Mouse (Mus musculus) activated CD4-positive, CD25-positive, alpha-beta regulatory T cell (primary cell): ENCODE results near the gene Rnf44. TPM values are rescaled to one million over a fixed set of nuclear protein-coding genes. Genes with fewer than 3 reads are reported as not detected.

Source experiments
- polyA plus RNA-seq, 2 experiments: library from polyadenylated mRNA; unstranded; fragments of 100-300 nt; shearing (Covaris generic); gene quantifications; one replicate each; pipeline ENCODE4 v1.2.1; 2017

Gene Rnf44
- polyA plus RNA-seq: 10 to 100 TPM; 48.4 to 92.0 TPM

DNA sequence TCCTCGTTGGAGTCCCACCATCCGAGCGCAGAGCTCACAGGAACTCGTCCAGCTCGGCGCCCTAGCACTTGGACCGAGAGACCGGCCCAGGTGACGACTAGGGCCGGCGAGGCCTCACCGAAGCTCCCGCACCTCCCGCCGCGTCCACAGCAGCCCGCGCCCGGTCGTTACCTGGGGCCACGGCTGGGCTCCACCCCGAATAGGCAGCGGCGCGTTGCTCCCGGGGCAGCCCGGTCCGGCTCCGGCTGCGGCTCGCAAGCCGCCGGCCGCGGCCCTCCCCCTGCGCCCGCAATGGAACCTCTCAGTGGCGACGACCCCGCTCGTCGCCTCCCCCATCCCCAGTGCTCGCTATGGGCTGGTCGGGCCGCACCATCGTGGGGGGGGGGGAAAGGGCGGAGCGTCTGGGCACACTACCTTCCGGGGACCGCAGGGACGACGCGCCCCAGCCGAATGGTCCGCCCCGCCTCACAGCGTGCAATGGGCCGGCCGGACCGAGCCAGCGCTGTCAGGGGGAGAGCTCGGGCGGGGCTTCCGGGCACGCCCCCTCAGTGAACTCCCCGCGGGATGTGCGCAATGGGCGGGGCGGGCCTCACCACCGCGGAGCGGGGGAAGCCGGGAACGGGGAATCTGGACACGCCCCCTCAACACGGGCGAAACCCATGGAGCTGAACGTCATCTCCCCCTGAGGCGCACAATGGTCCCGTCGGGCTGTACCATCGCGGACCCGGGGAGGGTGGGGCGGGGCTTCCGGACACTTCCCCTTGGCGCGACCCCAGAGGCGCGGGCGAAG is at the start of gene Rnf44:
TSS of gene Rnf44 (minus strand) at position 350 of the 790 bp plus-strand sequence.

DNA sequence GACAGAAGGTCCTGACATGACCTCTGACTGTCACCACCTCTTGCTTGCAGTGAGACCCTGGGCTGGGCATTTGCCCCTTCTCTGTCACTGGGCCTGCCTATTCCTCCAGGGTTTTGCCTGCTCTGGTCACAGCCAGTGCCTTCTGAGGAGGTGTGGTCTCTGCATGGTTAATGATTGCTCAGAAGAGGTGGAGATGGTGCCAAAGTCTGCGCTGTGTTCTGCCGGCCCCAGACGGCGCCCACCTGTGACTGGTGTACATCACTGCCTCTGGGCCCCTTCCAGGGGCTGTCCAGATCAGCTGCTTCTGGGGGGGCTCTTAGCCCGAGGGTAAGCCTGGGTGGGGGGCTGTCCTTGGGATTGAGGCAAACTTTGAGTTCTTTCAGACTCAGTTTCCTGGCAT is 7.5 kb upstream of the Rnf44 start, which contains the start of gene Cdhr2:
TSS of gene Cdhr2 (plus strand) at position 219 of the 400 bp plus-strand sequence.

Other genes with a start within 250 kb of the Rnf44 start
- gene Thoc3, start 225.1 kb downstream of the Rnf44 start, polyA plus RNA-seq: 10 to 100 TPM; 40.7 to 55.1 TPM
- gene Simc1, start 190.1 kb downstream of the Rnf44 start, polyA plus RNA-seq: 10 to 100 TPM; 13.0 to 15.0 TPM
- gene 4833439L19Rik, start 128.5 kb downstream of the Rnf44 start, polyA plus RNA-seq: 10 to 100 TPM; 73.7 to 84.8 TPM
- gene Arl10, start 118.9 kb downstream of the Rnf44 start, polyA plus RNA-seq: 1 to 10 TPM; 4.5 to 7.9 TPM
- gene Nop16, start 103.8 kb downstream of the Rnf44 start, polyA plus RNA-seq: 10 to 100 TPM; 34.2 to 64.2 TPM
- gene Higd2a, start 103.7 kb downstream of the Rnf44 start, polyA plus RNA-seq: 100 to 1,000 TPM; 201 to 236 TPM
- 10 to 100 TPM; 20.5 to 59.0 TPM for gene Cltb, start 82.6 kb downstream of the Rnf44 start, polyA plus RNA-seq
- gene Faf2, start 72.1 kb downstream of the Rnf44 start, polyA plus RNA-seq: 10 to 100 TPM; 65.1 to 66.9 TPM
- gene Cdhr2, start 7.6 kb upstream of the Rnf44 start, polyA plus RNA-seq: under 1 TPM in 1 of 2 experiments, not detected in 1; 0.09 TPM
- under 1 TPM in 1 of 2 experiments, not detected in 1; 0.04 TPM for gene Gprin1, start 56.0 kb upstream of the Rnf44 start, polyA plus RNA-seq
- gene Sncb, start 72.7 kb upstream of the Rnf44 start, polyA plus RNA-seq: under 1 TPM in 1 of 2 experiments, not detected in 1; 0.45 TPM
- gene Eif4e1b, start 90.1 kb upstream of the Rnf44 start, polyA plus RNA-seq: not detected
- gene Tspan17, start 95.5 kb upstream of the Rnf44 start, polyA plus RNA-seq: 1 to 10 TPM; 3.3 to 9.6 TPM